Mouse (Mus musculus) cerebellum, postnatal 4 days (tissue): ENCODE results near the gene Pfkl.
"Not testable (repeated sequence)": the region's sequence is repeated elsewhere in the genome, so short reads cannot be mapped to it uniquely, and the experiment has no call there.

Source experiments
- DNase-seq, 2 experiments: peaks; one replicate each; pipeline ENCODE4 v3.0.0; 2022; ENCODE audit warnings: low spot score in 2 of 2, mixed read lengths in 1 of 2

Pfkl gene

GRCm38 (mm10) chr10:78012661-78013495, 3.0 kb upstream of the Pfkl start:
- no peak for DNase-seq

DNA sequence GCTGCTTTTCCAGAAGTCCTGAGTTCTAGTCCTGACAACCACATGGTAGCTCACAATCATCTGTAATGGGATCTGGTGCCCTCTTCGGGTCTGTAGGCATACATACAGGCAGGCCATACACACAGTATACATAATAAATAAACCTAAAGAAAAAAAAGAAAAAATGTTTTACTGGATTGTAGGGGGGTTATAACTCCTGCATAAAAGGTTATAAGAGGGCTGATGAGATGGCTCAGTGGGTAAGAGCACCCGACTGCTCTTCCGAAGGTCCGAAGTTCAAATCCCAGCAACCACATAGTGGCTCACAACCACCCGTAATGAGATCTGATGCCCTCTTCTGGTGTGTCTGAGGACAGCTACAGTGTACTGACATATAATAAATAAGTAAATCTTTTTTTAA, 1.2 kb upstream of the Pfkl start:
- not testable (repeated sequence) for DNase-seq

DNA sequence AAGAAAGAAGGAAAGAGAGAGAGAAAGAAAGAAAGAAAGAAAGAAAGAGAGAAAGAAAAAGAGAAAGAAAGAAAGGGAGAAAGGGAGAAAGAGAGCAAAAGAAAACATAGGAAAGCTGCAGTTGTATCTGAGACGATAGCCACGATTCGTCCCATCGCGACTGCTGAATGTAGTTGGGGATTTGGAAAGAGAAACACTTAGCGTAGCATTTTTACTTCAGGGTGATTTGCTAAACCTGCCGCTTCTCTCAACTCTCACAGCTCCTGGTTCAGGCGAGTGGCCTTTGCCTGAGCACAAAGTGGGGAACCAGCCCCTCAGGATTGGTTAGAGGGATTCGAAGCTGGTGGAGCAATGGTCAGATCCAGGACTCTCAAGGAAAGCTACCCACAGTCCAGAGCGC, 452 bp upstream of the Pfkl start:
- DNase-seq: no peak

DNA sequence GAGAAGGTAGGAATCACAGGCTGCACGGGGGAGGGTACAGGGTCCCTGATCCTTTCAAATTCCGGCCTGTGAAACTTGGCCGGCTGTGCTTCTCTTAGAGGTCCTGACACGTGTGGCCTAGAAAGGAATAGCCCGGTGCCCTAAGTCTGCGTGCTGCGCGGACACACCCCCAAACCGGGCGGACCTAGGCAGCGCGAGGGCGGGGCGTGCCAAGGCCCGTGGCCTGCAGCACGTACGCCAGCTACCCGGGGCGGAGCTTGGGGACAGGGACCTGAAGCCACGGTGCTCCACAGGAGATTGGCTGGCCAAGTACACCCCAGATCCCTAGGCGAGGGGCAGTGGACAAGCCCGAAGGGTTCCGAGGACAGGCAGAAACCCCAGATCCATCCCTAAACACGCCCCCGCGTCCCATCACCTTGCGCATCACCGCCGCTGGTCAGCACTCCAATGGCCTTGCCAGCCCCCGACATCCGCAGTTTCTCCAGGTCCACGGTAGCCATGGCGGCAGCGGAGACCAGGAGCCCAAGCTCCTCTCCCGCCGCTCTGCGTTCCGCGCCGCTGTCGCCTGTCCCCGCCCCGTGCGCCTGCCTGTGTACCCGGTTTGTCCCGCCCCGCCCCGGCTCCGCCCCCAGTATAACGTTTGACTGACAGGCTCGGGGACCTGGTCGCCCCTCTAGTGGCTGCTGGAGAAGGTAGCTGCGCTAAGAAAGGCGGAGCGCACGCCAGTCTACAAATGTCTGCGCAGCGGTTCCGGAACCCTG, 519 bp downstream of the Pfkl start:
- DNase-seq: peak; percentile 86 to 94

- DNase-seq: no peak
Measured at GRCm38 (mm10) chr10:78008169-78008568, 1.7 kb downstream of the Pfkl start.

DNA sequence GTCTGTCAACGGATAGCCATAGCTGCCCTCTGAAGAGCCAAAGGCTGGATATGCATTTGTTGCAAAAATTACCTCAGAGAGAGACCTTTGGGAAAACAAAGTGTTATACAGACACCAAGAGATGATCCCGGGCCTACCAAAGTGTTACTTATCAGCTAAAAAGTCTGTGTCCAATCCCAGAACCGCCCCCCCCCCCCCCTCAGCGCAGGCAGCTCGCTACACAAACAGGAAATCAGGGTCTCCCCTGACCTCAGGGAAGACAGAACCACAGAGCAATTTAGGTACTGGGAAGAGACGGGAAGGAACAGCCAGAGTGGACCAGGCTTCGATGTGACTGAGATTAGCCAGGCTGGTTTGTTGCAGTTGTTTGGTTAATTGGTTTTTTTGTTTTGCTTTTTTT, 2.7 kb downstream of the Pfkl start:
- no peak for DNase-seq

DNA sequence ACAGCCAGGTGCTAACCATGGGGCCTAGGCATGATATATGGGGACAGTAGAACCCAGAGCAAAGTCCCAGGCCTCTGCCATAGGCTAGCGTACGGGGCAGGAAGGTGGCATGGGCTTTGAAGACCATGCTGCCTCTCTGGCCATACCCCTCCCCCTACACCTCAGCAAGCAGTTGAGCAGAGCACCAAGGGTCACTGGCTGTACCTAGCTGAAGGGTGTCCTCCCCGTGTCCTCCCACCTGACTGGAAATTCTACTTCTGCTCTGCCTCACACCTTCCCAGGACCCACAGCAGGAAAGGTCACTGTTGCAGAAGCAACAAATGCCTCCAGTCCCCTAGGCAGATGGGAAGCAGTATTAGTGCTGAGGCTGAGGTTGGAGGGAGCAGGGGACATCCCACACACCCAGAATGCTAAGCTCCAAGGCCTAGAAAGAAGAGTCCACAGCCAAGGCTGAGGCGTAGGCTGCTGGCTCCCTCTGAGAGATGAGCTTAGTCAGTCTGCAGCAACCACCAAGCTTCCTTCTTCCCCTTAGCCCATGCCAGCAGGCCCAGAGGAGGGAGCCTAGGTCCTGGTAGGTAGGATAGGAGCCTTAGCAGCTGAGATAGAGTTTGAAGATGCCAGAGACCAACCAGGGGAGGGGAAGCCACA, 4.0 kb downstream of the Pfkl start:
- DNase-seq: no peak

- no peak for DNase-seq
Measured at GRCm38 (mm10) chr10:78004479-78005100, 5.3 kb downstream of the Pfkl start.

DNA sequence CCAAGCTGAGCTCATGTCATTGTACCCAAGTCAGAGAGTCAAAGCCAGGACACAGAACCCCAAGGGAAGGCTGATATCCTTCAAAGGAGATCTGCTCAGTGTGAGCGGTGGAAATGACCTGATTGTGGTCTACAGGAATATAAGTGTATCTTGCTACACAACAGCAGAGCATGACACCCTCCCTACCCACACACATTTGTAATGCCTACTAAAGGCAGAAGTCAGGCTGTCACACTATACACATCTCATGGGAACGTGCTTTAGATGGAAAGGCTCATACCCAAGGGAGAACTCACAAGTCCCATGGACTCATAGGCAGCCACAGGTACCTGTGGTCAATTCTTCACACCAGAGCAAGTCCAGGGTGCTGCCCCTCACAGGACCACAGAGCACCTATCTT, 7.6 kb downstream of the Pfkl start:
- no peak for DNase-seq

DNA sequence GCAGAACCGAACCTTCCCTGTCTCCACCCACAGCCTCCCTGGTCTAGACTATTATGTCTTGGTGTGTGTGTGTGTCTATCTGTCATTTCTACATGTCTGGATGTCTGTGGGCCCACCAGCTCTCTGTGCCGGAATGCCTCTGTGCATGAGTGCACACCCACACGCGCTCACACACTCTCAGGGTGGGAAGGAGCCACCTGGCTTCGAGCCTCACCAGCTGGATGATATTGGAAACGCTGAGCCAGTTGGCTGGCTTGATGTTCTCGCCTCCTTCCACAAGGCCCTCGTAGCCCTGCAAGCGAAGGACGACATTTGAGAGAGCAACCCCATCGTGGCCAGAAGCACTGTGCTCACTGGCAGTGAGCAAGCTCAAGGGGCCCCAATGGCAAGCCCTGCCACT, 8.1 kb downstream of the Pfkl start:
- DNase-seq: no peak

DNA sequence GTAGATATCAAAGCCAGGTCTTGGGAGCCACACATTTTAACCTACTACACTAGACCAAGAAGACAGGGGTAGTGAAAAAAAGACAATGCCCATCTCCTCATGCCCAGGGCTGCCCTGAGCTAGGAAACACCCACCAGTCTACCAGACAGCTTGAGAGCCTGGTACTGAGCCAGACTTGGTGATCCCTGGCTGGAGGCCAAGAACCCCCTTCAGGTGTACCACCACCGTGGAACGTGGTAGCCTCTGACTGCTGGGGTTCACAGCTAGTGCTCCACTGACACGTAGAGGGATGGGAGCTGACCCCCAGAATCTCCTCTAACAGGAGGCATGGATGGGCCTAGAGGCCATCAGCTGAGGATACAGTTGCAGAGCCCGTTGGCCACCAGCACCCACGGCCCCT, 9.7 kb downstream of the Pfkl start:
- no peak for DNase-seq

- DNase-seq: no peak
Measured at GRCm38 (mm10) chr10:77995639-77996038, 14.2 kb downstream of the Pfkl start.

GRCm38 (mm10) chr10:77985775-77986174, 24.1 kb downstream of the Pfkl start:
- DNase-seq: no peak

DNA sequence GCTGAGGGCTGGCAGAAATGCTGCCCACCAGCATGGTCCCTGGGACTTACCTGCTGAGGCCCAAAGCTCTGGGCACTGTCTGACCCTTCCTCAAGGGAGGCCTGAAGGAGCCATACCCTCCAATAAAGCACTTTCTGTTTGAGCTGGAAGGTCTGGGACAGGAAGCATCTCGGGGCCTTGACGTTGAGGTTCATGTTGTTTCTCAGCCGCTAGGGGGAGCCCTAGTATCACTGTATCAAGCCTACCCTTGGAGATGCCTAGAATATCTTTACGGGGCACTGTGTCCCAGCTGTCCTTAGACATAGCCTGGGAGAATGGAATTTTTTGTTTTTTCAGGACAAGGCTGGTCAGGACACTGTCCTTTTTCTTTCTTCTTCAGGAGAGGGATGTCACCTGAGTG, 25.2 kb downstream of the Pfkl start:
- DNase-seq: peak in 1 of 2 experiments; percentile 65

DNA sequence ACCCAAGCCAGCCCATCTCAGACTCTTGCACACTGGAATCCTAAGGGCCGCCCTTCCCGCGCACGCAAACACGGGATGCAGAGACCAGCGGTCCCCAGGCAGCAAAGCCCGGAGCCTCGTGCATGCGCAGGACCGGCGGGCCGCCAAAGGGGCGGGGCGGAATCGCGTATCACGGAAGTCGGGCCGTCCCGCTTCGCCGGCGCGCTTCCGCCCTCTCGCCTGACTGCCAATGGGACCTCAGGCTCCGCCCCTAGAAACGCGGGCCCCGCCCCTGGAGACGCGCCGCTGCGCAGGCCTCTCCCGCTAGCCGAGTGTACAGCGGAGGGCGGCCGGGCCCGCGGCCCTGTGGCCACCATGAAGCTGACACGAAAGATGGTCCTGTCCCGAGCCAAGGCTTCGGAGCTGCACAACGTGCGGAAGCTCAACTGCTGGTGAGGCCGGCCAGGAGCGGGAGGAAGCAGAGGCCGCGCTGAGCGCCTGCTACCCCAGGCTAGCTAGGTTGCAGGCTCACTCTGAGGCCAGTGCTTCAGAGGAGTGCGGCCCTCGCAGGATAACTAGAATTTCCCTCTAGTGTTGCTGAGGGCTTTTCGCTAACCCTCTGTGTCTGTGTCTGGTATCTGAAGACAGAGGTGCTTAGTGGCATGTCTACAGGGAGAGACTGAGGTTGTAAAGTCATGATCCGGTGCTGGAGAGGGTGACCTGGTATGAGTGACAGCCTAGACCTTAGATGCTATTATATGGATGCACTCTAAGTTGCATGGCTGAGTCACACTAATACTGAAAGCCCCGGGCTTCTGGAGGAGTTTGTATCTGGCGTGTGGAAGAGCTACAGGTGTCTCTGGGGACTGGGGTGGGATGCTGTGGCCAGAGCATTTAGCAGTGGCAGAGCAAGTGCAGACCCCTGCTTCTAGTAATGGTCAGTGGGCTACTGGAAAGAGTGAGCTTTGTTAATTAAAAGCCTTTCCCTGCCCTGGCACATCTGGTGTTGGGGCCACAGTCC, 31.2 kb downstream of the Pfkl start, which contains the start of gene 1810043G02Rik:
TSS of gene 1810043G02Rik (plus strand) at position 174 of the 1,000 bp plus-strand sequence.
- peak; percentile 98 to 99 for DNase-seq

DNA sequence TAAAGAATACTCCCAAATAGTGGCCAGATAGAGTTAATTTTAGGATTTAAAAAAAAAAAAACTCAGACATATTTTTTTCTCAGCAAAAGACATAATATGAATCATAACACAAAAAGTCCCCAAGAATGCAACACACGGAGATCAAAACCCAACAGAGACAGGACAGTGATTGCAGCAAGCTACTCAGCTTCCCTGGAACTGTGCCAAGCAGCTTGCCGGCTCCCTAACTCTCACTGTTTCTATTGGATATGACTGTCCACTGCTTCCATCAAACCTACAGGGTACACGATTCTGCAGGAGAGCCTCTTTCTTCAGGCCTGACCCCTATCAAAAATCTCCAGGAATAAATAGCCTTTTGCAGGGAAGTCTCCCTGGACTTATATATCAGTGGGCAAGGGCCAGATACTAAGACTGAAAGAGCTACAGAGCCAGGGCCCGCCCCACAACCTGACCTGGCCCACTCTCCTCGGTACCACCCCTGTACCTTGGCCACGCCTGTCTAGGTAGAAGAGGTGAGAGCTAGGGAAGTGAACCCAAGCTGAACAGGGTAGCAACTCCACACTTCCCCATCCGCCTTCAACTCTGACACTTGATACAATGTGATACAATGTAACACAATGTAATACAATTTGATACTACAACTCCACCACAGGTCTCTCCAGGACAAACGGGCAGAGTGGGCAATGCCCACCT, 33.3 kb downstream of the Pfkl start:
- DNase-seq: no peak

DNA sequence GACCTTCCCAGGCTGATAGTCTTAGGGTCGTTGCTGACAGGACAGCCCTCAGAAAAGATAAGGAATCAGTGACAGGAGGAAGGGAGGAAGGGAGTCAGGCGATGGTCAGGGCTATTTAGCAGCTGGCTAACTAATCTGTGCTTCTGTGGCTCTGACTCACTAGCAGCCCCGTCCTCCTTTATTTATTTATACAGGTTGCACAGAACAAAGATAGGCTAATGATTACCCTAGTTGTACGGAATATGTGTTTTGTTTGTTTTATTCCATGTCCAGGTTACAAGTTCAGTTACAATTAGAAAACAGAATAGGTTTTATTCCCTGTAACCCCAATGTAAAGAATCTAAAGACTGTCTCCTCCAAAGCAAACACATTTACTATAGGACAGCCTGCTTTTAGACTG, 34.2 kb downstream of the Pfkl start:
- no peak for DNase-seq

DNA sequence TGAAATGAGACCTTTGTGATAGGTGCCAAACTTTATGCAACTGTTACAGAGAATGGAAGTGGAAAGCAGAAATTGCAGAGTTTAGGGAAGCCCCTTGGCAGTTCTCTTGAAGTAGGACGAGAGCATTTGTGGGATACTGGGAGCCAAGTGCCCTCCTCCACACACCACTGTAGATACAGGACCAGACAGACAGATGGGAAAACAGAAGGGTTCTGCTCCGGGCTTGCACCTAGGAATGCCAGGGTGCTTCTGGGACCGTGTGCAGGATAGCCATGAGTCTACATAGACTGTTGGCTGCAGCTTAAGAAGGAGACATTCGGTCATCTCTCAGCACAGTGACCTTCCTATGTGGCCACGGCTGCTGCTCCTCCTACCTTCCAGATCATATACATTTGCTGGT, 35.1 kb downstream of the Pfkl start:
- DNase-seq: no peak

GRCm38 (mm10) chr10:77974323-77974722, 35.6 kb downstream of the Pfkl start:
- DNase-seq: no peak
